Mouse (Mus musculus): Measurements from ENCODE around the gene Pgf. TPM values are rescaled to one million over a fixed set of nuclear protein-coding genes. Genes with fewer than 3 reads are reported as not detected.

Gene Pgf
- not detected for total RNA-seq (2023)

DNA sequence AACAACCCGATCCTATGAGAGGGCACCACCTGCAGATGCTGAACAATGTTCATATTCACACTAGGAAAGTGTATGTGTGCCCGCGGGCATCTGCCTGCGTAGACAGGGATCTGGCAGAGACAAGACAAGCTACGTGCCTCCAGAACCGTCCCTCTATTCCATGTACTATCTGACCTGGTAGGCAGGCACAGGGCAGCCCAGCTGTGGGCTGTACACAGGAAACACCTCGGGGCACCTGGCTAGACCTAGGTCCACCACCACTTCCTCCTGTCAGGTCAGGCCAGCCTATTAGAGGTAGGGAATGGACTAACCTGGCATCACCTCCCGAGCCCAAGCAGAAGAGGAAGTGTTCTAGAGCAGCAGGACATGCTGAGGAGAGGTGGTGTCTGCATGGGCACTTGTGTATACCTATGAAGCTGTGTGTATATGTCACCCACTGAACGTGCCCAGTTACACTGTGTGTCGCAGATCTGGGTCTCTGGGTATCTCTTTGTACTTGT is at the start of gene Pgf:
Gene Pgf (minus strand): TSS at position 51 of the 500 bp plus-strand sequence.

DNA sequence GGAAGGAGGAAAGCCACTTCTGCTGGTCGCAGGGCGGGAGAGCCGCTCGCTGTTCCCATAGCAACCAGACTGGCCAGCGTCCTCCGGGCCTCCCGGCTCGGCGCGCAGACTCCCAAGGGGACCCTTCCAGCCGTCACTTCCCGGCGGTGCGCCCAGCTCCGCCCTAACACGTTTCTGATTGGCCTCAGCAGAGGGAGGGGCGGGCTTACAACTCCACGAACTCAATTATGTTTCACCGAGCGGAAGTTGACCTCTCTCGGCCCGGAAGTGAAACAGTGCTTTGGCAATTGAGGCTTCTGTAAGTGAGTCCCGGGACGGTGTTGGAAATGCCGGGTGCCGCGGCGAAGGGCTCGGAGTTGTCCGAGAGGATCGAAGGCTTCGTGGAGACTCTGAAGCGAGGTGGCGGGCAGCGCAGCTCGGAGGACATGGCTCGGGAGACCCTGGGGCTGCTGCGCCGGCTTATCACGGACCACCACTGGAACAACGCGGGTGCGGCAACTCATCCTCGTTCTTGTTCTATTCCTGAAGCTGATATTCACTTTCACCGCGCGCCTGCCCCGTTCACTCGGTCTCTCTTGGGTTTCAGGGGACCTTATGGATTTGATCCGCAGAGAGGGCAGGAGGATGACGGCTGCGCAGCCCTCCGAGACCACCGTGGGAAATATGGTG is 41.8 kb upstream of the Pgf start, which contains the start of gene Eif2b2:
Gene Eif2b2 (plus strand): TSS at position 246 of the 669 bp plus-strand sequence.

DNA sequence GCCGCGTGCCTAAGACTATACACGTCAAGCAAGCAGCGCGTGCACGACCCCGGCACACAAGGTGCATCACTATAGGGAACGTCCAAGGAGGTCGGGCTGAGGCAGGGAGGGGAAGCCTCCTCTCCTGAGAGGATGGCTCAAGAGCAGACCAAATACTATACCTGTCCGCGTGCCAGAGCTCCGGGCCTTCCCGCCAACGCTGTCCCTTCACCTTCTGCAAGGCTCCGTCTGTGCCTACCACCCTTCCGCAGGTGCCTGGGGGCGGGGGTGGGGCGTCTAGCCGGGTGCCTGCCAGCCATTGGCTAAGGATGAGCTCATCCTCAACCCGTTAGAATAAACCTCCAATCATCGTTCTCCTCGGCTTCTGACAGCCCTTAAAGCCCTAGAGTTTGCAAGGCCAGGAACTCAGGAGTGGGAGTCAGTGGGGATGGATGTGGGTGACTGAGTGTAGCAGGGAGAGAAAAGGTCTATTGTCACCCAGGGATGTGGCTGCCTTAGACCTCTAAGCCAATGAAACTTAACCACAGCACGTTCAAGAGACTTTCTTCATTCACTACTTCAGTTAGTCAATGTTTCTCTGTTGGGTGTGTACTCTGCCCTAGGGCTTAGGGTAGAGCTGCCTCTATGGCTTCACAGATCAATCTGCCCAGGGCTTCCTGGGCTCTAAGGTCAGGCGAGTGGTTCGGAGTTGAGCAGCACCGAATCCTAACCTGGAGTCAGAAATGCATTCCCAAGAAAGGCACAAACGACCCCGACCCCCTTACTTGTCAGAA is 26.4 kb downstream of the Pgf start, which contains the start of gene Rps6kl1:
Gene Rps6kl1 (minus strand): TSS at position 263 of the 773 bp plus-strand sequence.

Other genes with a start within 250 kb of the Pgf start
- gene Fcf1, start 206.9 kb downstream of the Pgf start, total RNA-seq (2023) = 100 TPM
- 35.9 TPM for gene Arel1, start 206.9 kb downstream of the Pgf start, total RNA-seq (2023)
- 84.9 TPM for gene Ylpm1, start 181.5 kb downstream of the Pgf start, total RNA-seq (2023)
- 4.2 TPM for gene Prox2, start 67.0 kb downstream of the Pgf start, total RNA-seq (2023)
- 183 TPM for gene Dlst, start 67.0 kb downstream of the Pgf start, total RNA-seq (2023)
- gene Rps6kl1, start 26.5 kb downstream of the Pgf start, total RNA-seq (2023) = 3.6 TPM
- gene Eif2b2, start 41.7 kb upstream of the Pgf start, total RNA-seq (2023) = 100.0 TPM
- 17.1 TPM for gene Mlh3, start 92.8 kb upstream of the Pgf start, total RNA-seq (2023)
- 19.3 TPM for gene Acyp1, start 110.6 kb upstream of the Pgf start, total RNA-seq (2023)
- gene Zc2hc1c, start 110.8 kb upstream of the Pgf start, total RNA-seq (2023) = not detected
- gene Nek9, start 161.6 kb upstream of the Pgf start, total RNA-seq (2023) = 60.3 TPM
- gene Tmed10, start 197.1 kb upstream of the Pgf start, total RNA-seq (2023) = 156 TPM